Mouse (Mus musculus) embryonic facial prominence, embryonic 14.5 days (tissue): ENCODE measurements around the gene Stard13. TPM values are rescaled to one million over a fixed set of nuclear protein-coding genes. Genes with fewer than 3 reads are reported as not detected.

Source experiments
- ATAC-seq: fragments of 200-750 bp; cut with Nextera tagmentation; 2 replicates; pipeline ENCODE4 v1.8.0; 2017; ENCODE audit warnings: low read depth, moderate number of reproducible peaks, moderate TSS enrichment
- DNase-seq: peaks from one replicate; pipeline ENCODE4 v3.0.0-alpha.2; 2015; ENCODE audit warnings: low spot score
- H3K27ac ChIP-seq: fragments of 300-500 bp; sonication (generic); replicated peaks from 2 replicates; pipeline ENCODE4 v1.5.1; 2014; ENCODE audit warnings: low read depth, mild to moderate bottlenecking, low read length, moderate library complexity
- H3K27me3 ChIP-seq: fragments of 300-500 bp; sonication (generic); replicated peaks from 2 replicates; pipeline ENCODE4 v1.6.1; 2014; ENCODE audit warnings: low read length; ENCODE audit not compliant: control insufficient read depth, insufficient read depth
- H3K36me3 ChIP-seq: fragments of 300-500 bp; sonication (generic); 2 replicates; pipeline ENCODE4 v1.6.1; 2014; ENCODE audit warnings: low read length, mixed read lengths; ENCODE audit not compliant: control insufficient read depth, insufficient read depth
- H3K4me1 ChIP-seq: fragments of 300-500 bp; sonication (generic); 2 replicates; pipeline ENCODE4 v1.6.1; 2014; ENCODE audit warnings: antibody characterized with exemption, low read length; ENCODE audit not compliant: control insufficient read depth, insufficient read depth
- H3K4me2 ChIP-seq: fragments of 300-500 bp; sonication (generic); 2 replicates; pipeline ENCODE4 v1.6.1; 2014; ENCODE audit warnings: low read depth, mild to moderate bottlenecking, low read length, moderate library complexity, mixed read lengths
- H3K4me3 ChIP-seq: fragments of 300-500 bp; sonication (generic); 2 replicates; pipeline ENCODE4 v1.5.1; 2014; ENCODE audit warnings: low read depth, mild to moderate bottlenecking, low read length
- H3K9ac ChIP-seq: fragments of 300-500 bp; sonication (generic); 2 replicates; pipeline ENCODE4 v1.6.1; 2014; ENCODE audit warnings: low read depth, mild to moderate bottlenecking, low read length, moderate library complexity, mixed read lengths
- H3K9me3 ChIP-seq: fragments of 300-500 bp; sonication (generic); 2 replicates; pipeline ENCODE4 v1.6.1; 2016; ENCODE audit warnings: low read length; ENCODE audit not compliant: control insufficient read depth
- WGBS: fragments of 180-500 bp; shearing (Covaris S2); extraction: QIAGEN DNeasy Blood & Tissue Kit; methylation state at CpG from one replicate; pipeline ENCODE4 v1.1.7; 2014; 5-methylcytosine and 5-hydroxymethylcytosine counted together
- polyA plus RNA-seq: library from polyadenylated mRNA; unstranded; fragments of >200 nt; fragmentation: Nextera tagmentation; extraction: Ambion mirVana; gene quantifications from 2 replicates; pipeline ENCODE4 v1.2.1, GENCODE M21; 2014

Gene Stard13
- polyA plus RNA-seq, 1 experiment from 2014 or later: 13.3 TPM

DNA sequence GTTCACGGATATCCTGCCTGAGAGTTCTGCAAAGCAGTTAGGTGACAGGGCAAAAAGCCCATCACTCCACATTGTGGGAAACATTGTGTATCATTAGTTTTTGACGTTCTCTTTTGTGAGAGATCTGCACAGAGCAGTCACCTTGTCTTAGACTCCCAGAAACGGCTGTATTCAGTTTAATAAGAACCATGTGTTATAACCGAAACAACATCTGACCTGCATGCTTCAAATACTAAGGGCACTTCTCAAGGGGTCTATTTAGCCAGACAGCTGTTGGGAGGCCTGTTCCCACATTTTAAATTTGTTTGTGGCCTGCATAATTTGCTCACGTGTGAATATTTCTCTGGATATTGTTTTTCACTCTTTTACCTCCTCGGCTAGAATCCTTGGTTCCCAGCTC is 162.7 kb downstream of the Stard13 start:
- H3K27me3 ChIP-seq: no peaks in the 10 kb centered on the region
- H3K4me2 ChIP-seq: no peak overlapping the region
- peak; percentile 83; the same call in 1 of the 2 replicates for ATAC-seq
- H3K9me3 ChIP-seq: no peaks in the 10 kb centered on the region
- H3K36me3 ChIP-seq: no peaks in the 10 kb centered on the region
- WGBS: 26% methylated on average over 6 of the region's 6 CpGs
- H3K4me1 ChIP-seq: peaks cover 18% of the 10 kb centered on the region
- no peak overlapping the region for H3K9ac ChIP-seq
- H3K4me3 ChIP-seq: no peak overlapping the region
- 0 out of 2 replicates have a peak overlapping the region, but pooled peaks have one; percentile 18 for H3K27ac ChIP-seq
- peak; percentile 75 for DNase-seq

DNA sequence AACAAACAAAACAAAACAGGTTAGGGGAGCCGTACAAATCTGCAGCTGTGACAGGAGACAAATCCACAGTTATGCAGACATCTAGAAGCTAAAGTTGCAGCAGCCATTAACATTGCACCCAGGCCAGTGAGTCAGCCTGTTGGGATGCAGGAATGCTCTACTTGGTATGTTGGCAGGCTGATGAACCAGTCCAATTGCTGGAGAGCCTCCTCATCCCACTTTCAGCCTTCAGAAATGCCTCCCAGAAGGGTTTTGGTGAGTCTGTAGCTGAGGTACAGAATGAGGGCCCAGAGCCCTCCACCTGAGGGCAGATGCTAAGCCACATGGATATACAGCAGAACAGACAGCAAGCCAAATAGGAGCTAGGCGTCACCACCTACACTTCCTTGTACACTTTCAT is 164.1 kb downstream of the Stard13 start:
- H3K27me3 ChIP-seq: no peaks in the 10 kb centered on the region
- no peaks in the 10 kb centered on the region for H3K36me3 ChIP-seq
- H3K9ac ChIP-seq: no peak overlapping the region
- no peaks in the 10 kb centered on the region for H3K9me3 ChIP-seq
- H3K27ac ChIP-seq: peak overlapping the region; percentile 49
- peaks cover 18% of the 10 kb centered on the region for H3K4me1 ChIP-seq
- H3K4me3 ChIP-seq: no peak overlapping the region
- no peak overlapping the region for H3K4me2 ChIP-seq
- WGBS: 77% methylated on average over 2 of the region's 2 CpGs
- ATAC-seq (no peak), DNase-seq (peak; percentile 44)

DNA sequence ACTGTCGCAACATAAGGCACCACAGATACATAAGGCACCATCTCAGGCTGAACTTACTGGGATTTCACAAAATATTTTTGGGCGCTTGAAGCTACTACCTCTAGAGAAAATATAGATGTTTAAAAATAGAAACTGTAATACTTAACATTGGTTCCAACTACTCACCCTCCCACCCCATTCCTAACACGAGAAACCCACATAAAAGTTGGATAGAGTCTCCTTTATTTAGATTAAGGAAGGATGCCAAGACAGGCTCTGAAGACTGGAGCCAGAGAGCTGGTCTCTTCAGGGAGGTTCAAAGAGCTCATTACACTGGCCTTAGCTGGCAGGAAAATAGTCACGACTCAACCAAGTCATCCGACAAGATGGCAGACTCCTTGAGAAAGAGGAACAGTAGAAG is 167.6 kb downstream of the Stard13 start:
- ATAC-seq: no peak
- Histone ChIP-seq H3K4me1 (peaks cover 10% of the 10 kb centered on the region; the same call in 1 of the 2 replicates), H3K4me2 (no peak overlapping the region), H3K4me3 (no peak overlapping the region), H3K27ac (no peak overlapping the region), H3K9me3 (peaks cover 10% of the 10 kb centered on the region), H3K36me3 (peaks cover 17% of the 10 kb centered on the region), H3K9ac (no peak overlapping the region), H3K27me3 (no peaks in the 10 kb centered on the region)
- 69% methylated on average over 5 of the region's 5 CpGs for WGBS
- DNase-seq: peak; percentile 34

- no peak overlapping the region for H3K4me3 ChIP-seq
- no peak overlapping the region for H3K4me2 ChIP-seq
- H3K9ac ChIP-seq: no peak overlapping the region
- H3K27ac ChIP-seq: no peak overlapping the region
- peaks cover 17% of the 10 kb centered on the region for H3K36me3 ChIP-seq
- peaks cover 10% of the 10 kb centered on the region for H3K9me3 ChIP-seq
- DNase-seq (no peak), ATAC-seq (no peak)
- no peaks in the 10 kb centered on the region for H3K27me3 ChIP-seq
- WGBS: 75% methylated on average over 1 of the region's 1 CpGs
- H3K4me1 ChIP-seq: 0 out of 2 replicates have a peak, but pooled peaks cover 3% of the 10 kb centered on the region
Measured at GRCm38 (mm10) chr5:151065228-151065627, 168.4 kb downstream of the Stard13 start.

- WGBS: 100% methylated on average over 2 of the region's 2 CpGs
Measured at GRCm38 (mm10) chr5:151061942-151062341, 171.7 kb downstream of the Stard13 start.

DNA sequence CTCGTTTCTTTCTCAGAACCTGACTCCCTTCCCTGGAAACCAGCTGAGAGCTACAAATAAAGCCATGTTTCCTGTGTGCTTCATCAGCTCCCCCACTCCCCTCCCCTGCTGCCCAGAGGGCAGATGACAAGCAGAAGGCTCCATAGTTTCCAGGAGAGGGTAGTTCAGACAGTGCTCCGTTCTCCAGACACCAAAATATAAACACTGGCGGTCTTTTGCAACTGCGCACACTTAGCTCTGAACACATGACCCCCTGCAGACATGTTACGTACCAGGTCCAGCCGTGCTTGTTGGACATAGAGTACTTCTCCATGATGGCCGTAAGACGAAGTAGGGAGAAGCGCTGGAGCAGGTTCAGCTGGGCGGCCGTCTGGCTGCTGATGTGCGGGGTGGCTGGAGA is 173.2 kb downstream of the Stard13 start:
- H3K27me3 ChIP-seq: no peaks in the 10 kb centered on the region
- H3K4me3 ChIP-seq: no peak overlapping the region
- H3K36me3 ChIP-seq: peaks cover 24% of the 10 kb centered on the region
- H3K9me3 ChIP-seq: peaks cover 10% of the 10 kb centered on the region
- H3K27ac ChIP-seq: no peak overlapping the region
- H3K4me2 ChIP-seq: no peak overlapping the region
- peaks cover 11% of the 10 kb centered on the region for H3K4me1 ChIP-seq
- 61% methylated on average over 12 of the region's 12 CpGs for WGBS
- H3K9ac ChIP-seq: no peak overlapping the region
- ATAC-seq (no peak), DNase-seq (peak; percentile 33)

More at GRCm38 (mm10) chr5:151061942-151062341, 171.7 kb downstream of the Stard13 start:
- peaks cover 24% of the 10 kb centered on the region for H3K36me3 ChIP-seq
- no peak overlapping the region for H3K4me2 ChIP-seq
- no peak overlapping the region for H3K4me3 ChIP-seq
- H3K27me3 ChIP-seq: no peaks in the 10 kb centered on the region
- ATAC-seq (no peak), DNase-seq (no peak)
- no peak overlapping the region for H3K9ac ChIP-seq
- no peak overlapping the region for H3K27ac ChIP-seq
- peaks cover 10% of the 10 kb centered on the region for H3K9me3 ChIP-seq
- H3K4me1 ChIP-seq: peaks cover 4% of the 10 kb centered on the region

- Histone ChIP-seq H3K4me1 (peaks cover 14% of the 10 kb centered on the region), H3K36me3 (peaks cover 24% of the 10 kb centered on the region), H3K4me2 (no peak overlapping the region), H3K9ac (no peak overlapping the region), H3K27ac (no peak overlapping the region), H3K27me3 (no peaks in the 10 kb centered on the region), H3K9me3 (peaks cover 10% of the 10 kb centered on the region), H3K4me3 (no peak overlapping the region)
- DNase-seq (no peak), ATAC-seq (no peak)
- WGBS: 72% methylated on average over 5 of the region's 5 CpGs
Measured at GRCm38 (mm10) chr5:151059772-151060171, 173.9 kb downstream of the Stard13 start.

DNA sequence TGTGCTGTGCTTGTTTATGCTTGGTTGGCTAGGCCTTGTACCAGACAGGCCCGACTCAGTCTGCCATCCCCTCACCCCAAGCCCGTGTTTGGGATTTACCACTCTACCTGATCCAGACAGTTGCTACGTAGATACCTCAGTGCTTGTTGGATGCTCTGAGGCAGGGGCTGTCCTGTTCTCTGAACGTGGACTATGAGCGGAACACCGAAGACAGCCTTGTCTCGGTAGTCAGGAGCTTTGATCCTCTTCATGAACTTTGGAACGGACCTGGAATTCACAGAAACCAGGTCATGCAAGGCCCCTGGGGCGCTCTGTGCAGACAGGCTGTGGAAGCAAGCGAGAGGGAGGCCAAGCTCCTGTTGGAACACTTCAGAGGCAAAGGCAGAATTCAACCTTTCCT is 174.3 kb downstream of the Stard13 start:
- peaks cover 10% of the 10 kb centered on the region for H3K9me3 ChIP-seq
- H3K36me3 ChIP-seq: peaks cover 24% of the 10 kb centered on the region
- DNase-seq: no peak
- no peaks in the 10 kb centered on the region for H3K27me3 ChIP-seq
- H3K4me2 ChIP-seq: no peak overlapping the region
- H3K27ac ChIP-seq: no peak overlapping the region
- no peak for ATAC-seq
- peaks cover 17% of the 10 kb centered on the region for H3K4me1 ChIP-seq
- WGBS: 87% methylated on average over 10 of the region's 10 CpGs
- no peak overlapping the region for H3K9ac ChIP-seq
- H3K4me3 ChIP-seq: no peak overlapping the region

DNA sequence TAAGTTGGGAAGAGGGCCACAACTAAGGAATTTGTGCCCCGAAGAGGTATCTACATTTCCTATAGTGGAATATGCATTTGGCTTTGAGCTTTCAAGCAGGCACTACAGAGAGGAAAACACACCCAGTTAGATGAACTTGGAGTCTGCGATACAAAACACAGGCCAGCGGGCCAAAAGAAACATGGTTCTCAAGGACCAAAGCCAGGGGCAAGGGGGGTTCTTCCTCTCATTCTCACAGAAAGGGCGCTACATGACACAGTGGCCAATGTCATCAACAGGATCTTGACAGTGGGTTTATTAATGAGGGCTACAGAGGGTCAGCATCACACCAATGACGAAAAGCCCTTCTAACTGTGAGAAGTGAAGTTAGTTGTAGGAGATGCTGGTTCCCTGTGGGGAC is 175.9 kb downstream of the Stard13 start:
- H3K4me1 ChIP-seq: peaks cover 17% of the 10 kb centered on the region
- DNase-seq (no peak), ATAC-seq (no peak)
- H3K36me3 ChIP-seq: peaks cover 17% of the 10 kb centered on the region
- 87% methylated on average over 5 of the region's 5 CpGs for WGBS
- H3K9me3 ChIP-seq: peaks cover 10% of the 10 kb centered on the region
- no peak overlapping the region for H3K4me2 ChIP-seq
- no peak overlapping the region for H3K4me3 ChIP-seq
- H3K27me3 ChIP-seq: no peaks in the 10 kb centered on the region
- H3K27ac ChIP-seq: peak overlapping the region; percentile 61
- H3K9ac ChIP-seq: no peak overlapping the region
